Mouse (Mus musculus) forebrain, embryonic 16.5 days (tissue): Measurements from ENCODE around the gene Atp5s. TPM values are rescaled to one million over a fixed set of nuclear protein-coding genes. Genes with fewer than 3 reads are reported as not detected.

Experiments
- ATAC-seq: fragments of 200-750 bp; cut with Nextera tagmentation; 2 replicates; pipeline ENCODE4 v1.8.0; 2017; ENCODE audit warnings: mild to moderate bottlenecking, moderate library complexity
- H3K27ac ChIP-seq: fragments of 300-500 bp; sonication (generic); 2 replicates; pipeline ENCODE4 v1.5.1; 2014; ENCODE audit warnings: low read length, control low read depth
- H3K27me3 ChIP-seq: fragments of 300-500 bp; sonication (generic); replicated peaks from 2 replicates; pipeline ENCODE4 v1.6.1; 2014; ENCODE audit warnings: low read length; ENCODE audit not compliant: control insufficient read depth, insufficient read depth
- H3K36me3 ChIP-seq: fragments of 300-500 bp; sonication (generic); 2 replicates; pipeline ENCODE4 v1.6.1; 2014; ENCODE audit not compliant: control insufficient read depth, insufficient read depth
- H3K4me1 ChIP-seq: fragments of 300-500 bp; sonication (generic); replicated peaks from 2 replicates; pipeline ENCODE4 v1.6.1; 2014; ENCODE audit warnings: low read length; ENCODE audit not compliant: control insufficient read depth, insufficient read depth
- H3K4me2 ChIP-seq: fragments of 300-500 bp; sonication (generic); 2 replicates; pipeline ENCODE4 v1.6.1; 2014; ENCODE audit warnings: mild to moderate bottlenecking, low read length, control low read depth
- H3K4me3 ChIP-seq: fragments of 300-500 bp; sonication (generic); replicated peaks from 2 replicates; pipeline ENCODE4 v1.5.1; 2014; ENCODE audit warnings: mild to moderate bottlenecking, low read length, control low read depth
- H3K9ac ChIP-seq: fragments of 300-500 bp; sonication (generic); replicated peaks from 2 replicates; pipeline ENCODE4 v1.6.1; 2014; ENCODE audit warnings: low read depth, low read length, control low read depth
- H3K9me3 ChIP-seq: fragments of 300-500 bp; sonication (generic); 2 replicates; pipeline ENCODE4 v1.6.1; 2016; ENCODE audit warnings: low read length; ENCODE audit not compliant: control insufficient read depth
- WGBS: fragments of 180-500 bp; shearing (Covaris S2); extraction: QIAGEN DNeasy Blood & Tissue Kit; methylation state at CpG from one replicate; pipeline ENCODE4 v1.1.7; 2014; 5-methylcytosine and 5-hydroxymethylcytosine counted together
- polyA plus RNA-seq: library from polyadenylated mRNA; unstranded; fragments of >200 nt; fragmentation: Nextera tagmentation; extraction: Ambion mirVana; gene quantifications from 2 replicates; pipeline ENCODE4 v1.2.1, GENCODE M21; 2015

The Atp5s gene
- polyA plus RNA-seq, 1 experiment from 2014 or later = 26.0 TPM

DNA sequence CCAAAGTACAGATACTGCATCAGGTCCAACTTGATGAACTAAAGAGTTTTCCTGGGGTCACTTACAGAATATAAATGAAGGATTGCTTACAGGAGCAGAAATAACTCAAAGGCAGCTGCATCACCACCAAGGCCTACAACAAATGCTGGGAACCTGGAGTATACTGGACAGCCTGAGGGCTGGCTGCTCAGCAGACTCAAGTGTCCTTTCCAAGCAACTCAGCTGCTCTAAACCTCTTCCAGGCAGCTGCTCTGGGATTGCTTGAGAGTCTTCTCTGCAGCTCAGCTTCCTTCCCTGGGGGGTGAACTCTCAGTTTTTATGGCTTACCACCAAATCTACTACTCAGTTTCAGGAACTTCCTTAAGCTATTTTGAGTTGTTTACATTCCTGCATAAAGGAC is 35.7 kb upstream of the Atp5s start:
- H3K4me1 ChIP-seq = no peaks in the 10 kb centered on the region
- ATAC-seq = no peak
- H3K27me3 ChIP-seq = no peaks in the 10 kb centered on the region
- H3K9ac ChIP-seq = no peak overlapping the region
- H3K27ac ChIP-seq = no peak overlapping the region
- H3K4me2 ChIP-seq = no peak overlapping the region
- H3K4me3 ChIP-seq = no peak overlapping the region
- no peaks in the 10 kb centered on the region for H3K36me3 ChIP-seq
- H3K9me3 ChIP-seq = no peaks in the 10 kb centered on the region

DNA sequence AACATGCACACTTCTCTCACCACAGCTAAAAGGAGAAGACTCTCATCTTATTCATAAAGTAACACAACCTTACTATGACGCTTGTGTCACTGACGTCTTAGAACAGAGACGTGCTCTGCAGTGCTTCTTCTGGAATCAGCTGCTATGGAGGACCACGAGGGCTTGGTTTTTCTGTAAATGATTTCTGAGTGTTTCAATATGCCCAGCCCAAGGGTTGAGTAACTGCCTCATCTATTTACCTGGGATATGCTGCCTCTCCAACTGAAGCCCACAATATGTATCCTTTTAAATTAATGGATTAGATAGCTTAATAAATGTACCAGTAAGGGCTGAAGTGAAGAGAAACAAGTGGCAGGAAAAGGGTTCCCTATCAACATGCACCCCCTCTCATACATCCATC is 34.0 kb upstream of the Atp5s start:
- H3K9me3 ChIP-seq = no peaks in the 10 kb centered on the region
- no peak overlapping the region for H3K9ac ChIP-seq
- no peak overlapping the region for H3K4me3 ChIP-seq
- H3K27ac ChIP-seq = no peak overlapping the region
- WGBS = 93% methylated on average over 4 of the region's 4 CpGs
- no peaks in the 10 kb centered on the region for H3K4me1 ChIP-seq
- no peaks in the 10 kb centered on the region for H3K27me3 ChIP-seq
- H3K4me2 ChIP-seq = no peak overlapping the region
- ATAC-seq = no peak
- H3K36me3 ChIP-seq = no peaks in the 10 kb centered on the region

DNA sequence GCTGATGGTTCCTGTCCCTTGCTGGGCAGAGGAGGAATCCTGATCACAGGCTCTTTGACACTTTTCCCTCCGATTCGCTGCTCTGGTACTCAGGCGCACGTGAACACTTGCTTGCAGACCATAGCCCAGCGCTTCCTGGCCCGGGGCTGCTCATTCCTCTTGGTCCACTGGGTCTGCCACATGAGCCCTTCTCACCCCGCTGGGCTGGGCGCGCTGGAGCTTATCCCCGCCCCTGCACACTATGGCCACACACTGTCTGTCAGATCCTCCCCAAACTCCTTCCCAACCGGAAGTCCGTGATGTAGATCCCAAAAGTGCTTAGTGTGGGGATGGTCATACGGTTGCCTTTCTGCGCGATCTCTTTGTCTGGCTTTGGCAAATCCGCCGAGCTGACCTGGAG is 31.3 kb upstream of the Atp5s start:
- WGBS = 77% methylated on average over 17 of the region's 17 CpGs

DNA sequence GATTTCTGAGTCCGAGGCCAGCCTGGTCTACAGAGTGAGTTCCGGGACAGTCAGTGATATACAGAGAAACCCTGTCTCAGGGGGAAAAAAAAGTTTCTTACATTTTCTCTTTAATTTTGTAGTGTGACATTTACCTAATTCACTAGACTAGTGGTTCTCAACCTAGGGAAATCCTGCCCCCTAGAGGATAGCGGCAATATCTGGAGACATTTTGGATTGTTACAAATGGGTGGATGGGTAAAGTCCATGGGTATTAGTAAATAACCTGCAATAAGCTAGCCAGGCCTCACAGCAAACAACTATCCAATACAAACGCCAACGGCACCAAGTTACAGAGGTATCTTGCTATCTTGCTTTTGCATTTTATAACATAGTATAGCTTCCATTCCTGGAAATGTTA is 28.0 kb upstream of the Atp5s start:
- 81% methylated on average over 5 of the region's 5 CpGs for WGBS
- no peaks in the 10 kb centered on the region for H3K36me3 ChIP-seq
- no peak overlapping the region for H3K4me2 ChIP-seq
- no peak overlapping the region for H3K27ac ChIP-seq
- H3K9me3 ChIP-seq = no peaks in the 10 kb centered on the region
- no peaks in the 10 kb centered on the region for H3K4me1 ChIP-seq
- no peak overlapping the region for H3K9ac ChIP-seq
- ATAC-seq = no peak
- H3K4me3 ChIP-seq = no peak overlapping the region
- H3K27me3 ChIP-seq = no peaks in the 10 kb centered on the region

More for the DNA sequence above, 31.3 kb upstream of the Atp5s start:
- H3K27me3 ChIP-seq = no peaks in the 10 kb centered on the region
- no peak overlapping the region for H3K4me3 ChIP-seq
- H3K36me3 ChIP-seq = no peaks in the 10 kb centered on the region
- H3K9me3 ChIP-seq = no peaks in the 10 kb centered on the region
- no peak overlapping the region for H3K4me2 ChIP-seq
- no peak for ATAC-seq
- no peak overlapping the region for H3K27ac ChIP-seq
- H3K4me1 ChIP-seq = no peaks in the 10 kb centered on the region
- H3K9ac ChIP-seq = no peak overlapping the region

DNA sequence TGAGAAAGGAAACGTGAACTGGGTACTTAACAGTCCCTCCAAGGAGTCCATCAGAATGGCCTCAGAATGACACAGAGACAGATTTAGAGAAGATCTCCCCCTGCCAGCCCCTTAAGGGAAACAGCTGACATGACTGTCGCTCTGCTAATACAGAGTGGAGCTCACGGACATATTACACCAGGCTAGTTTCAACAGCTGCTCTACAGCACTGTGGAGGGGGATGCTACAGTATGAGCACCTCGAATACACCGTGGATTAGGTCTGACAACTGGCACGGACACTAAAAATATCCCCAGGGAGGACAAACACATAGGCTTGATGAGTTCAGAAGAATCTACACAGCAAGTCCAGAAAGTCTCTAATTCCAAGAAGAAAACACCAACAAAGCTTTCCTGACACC is 26.4 kb upstream of the Atp5s start:
- Histone ChIP-seq H3K4me2 (no peak overlapping the region), H3K9me3 (no peaks in the 10 kb centered on the region), H3K27ac (no peak overlapping the region), H3K36me3 (no peaks in the 10 kb centered on the region), H3K9ac (no peak overlapping the region), H3K4me1 (no peaks in the 10 kb centered on the region), H3K4me3 (no peak overlapping the region), H3K27me3 (no peaks in the 10 kb centered on the region)
- WGBS = 87% methylated on average over 6 of the region's 6 CpGs
- no peak for ATAC-seq

DNA sequence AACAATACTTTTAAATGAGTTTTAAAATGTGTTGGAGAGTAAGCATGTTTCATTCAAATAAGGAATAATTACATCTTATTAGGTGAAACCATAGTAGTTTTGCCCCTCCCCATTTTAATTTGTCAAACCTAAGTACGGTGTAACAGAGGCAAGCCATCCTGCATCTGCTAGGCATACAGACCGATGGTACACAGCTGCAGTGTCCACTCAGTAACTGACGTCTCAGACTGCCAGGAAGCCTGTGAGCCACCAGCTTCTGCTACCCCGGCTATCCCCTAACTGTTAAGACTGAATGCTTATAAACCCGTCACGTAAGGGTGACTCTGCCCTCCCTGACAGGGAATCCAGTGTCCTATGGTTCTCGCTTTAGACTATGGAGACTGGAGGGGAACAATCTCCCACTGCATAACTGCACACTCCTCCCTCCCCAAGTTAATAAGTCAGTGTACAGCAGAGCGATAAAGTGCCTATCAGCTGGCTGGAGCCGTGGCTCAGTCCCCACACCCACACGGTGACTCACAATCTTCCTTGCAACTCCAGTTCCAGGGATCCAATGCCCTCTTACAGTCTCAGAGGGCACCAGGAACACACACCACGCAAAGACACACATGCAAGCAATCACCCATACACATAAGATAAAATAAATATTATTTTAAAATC is 19.8 kb upstream of the Atp5s start:
- WGBS = 86% methylated on average over 11 of the region's 11 CpGs
- H3K4me2 ChIP-seq = no peak overlapping the region
- H3K36me3 ChIP-seq = no peaks in the 10 kb centered on the region
- no peak overlapping the region for H3K27ac ChIP-seq
- H3K4me3 ChIP-seq = no peak overlapping the region
- no peaks in the 10 kb centered on the region for H3K4me1 ChIP-seq
- no peak overlapping the region for H3K9ac ChIP-seq
- H3K27me3 ChIP-seq = no peaks in the 10 kb centered on the region
- H3K9me3 ChIP-seq = no peaks in the 10 kb centered on the region
- no peak for ATAC-seq

DNA sequence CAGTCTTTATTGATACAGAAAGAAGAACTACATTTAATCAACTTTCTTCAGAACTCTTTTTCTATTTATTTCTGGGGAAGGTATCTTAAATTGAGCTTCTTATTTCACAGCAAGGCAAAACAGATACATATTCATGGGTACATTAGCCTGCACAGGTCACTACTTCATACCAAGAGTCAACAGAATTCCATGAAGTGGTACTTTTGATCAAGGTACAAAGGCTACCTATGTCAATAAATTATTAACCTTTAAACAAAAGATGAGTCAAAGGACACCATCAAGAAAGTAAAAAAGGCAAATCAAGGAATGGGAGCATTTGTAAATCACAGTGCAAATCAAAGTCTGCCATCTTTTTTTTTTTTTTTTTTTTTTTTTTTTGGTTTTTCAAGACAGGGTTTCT is 11.1 kb upstream of the Atp5s start:
- H3K9ac ChIP-seq = no peak overlapping the region
- no peak overlapping the region for H3K4me2 ChIP-seq
- ATAC-seq = no peak
- H3K4me3 ChIP-seq = no peak overlapping the region
- H3K27me3 ChIP-seq = no peaks in the 10 kb centered on the region
- no peaks in the 10 kb centered on the region for H3K9me3 ChIP-seq
- H3K4me1 ChIP-seq = no peaks in the 10 kb centered on the region
- peaks cover 3% of the 10 kb centered on the region; the same call in 1 of the 2 replicates for H3K36me3 ChIP-seq
- H3K27ac ChIP-seq = no peak overlapping the region

DNA sequence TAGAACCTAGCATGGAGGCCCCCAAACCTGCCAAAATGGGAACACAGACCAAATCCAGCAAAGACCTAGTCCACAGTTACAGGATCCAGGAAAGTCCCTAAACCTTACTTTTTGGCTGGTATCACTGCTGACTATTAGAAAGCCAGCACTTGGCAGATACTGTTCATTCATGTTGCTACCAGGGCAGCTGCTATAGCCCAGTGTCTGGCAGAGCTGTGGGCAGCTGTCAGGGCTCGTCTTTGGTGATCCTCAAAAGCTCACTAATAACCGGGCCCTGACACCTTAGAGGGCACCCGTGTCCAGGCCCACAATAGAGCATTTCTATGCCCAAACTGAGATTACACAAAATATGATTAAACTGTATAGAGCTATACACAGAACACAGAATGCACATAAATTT is 1.9 kb upstream of the Atp5s start:
- 89% methylated on average over 3 of the region's 3 CpGs for WGBS
- no peak overlapping the region for H3K4me3 ChIP-seq
- H3K4me1 ChIP-seq = peaks cover 14% of the 10 kb centered on the region
- peaks cover 7% of the 10 kb centered on the region for H3K9me3 ChIP-seq
- peaks cover 3% of the 10 kb centered on the region; the same call in 1 of the 2 replicates for H3K36me3 ChIP-seq
- H3K4me2 ChIP-seq = no peak overlapping the region
- H3K27ac ChIP-seq = no peak overlapping the region
- H3K27me3 ChIP-seq = no peaks in the 10 kb centered on the region
- no peak for ATAC-seq
- H3K9ac ChIP-seq = no peak overlapping the region

DNA sequence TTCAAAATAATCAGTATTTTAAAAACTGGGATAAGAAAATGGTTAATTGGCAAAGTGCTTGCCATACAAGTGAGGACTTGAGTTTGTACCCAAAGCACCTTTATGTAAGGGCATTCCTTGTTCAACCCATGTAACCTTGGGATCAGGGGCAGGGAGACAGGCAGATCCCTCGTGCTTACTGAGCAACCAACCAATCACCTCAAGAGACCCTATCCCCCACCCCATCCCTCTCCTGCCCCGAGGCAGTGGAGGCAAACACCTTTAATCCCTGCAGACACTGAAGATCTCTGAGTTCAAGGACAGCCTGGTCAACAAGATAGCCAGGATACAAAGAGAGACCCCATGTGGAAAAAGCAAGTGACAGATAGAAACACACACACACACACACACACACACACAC is 1.4 kb upstream of the Atp5s start:
- Histone ChIP-seq H3K36me3 (peaks cover 3% of the 10 kb centered on the region; the same call in 1 of the 2 replicates), H3K4me3 (no peak overlapping the region), H3K4me2 (no peak overlapping the region), H3K9ac (no peak overlapping the region), H3K27me3 (no peaks in the 10 kb centered on the region), H3K9me3 (peaks cover 7% of the 10 kb centered on the region), H3K27ac (no peak overlapping the region), H3K4me1 (peaks cover 14% of the 10 kb centered on the region)
- no peak for ATAC-seq
- 44% methylated on average over 2 of the region's 2 CpGs for WGBS
